Mouse (Mus musculus): ENCODE measurements around the gene Disc1.

Gene Disc1

DNA sequence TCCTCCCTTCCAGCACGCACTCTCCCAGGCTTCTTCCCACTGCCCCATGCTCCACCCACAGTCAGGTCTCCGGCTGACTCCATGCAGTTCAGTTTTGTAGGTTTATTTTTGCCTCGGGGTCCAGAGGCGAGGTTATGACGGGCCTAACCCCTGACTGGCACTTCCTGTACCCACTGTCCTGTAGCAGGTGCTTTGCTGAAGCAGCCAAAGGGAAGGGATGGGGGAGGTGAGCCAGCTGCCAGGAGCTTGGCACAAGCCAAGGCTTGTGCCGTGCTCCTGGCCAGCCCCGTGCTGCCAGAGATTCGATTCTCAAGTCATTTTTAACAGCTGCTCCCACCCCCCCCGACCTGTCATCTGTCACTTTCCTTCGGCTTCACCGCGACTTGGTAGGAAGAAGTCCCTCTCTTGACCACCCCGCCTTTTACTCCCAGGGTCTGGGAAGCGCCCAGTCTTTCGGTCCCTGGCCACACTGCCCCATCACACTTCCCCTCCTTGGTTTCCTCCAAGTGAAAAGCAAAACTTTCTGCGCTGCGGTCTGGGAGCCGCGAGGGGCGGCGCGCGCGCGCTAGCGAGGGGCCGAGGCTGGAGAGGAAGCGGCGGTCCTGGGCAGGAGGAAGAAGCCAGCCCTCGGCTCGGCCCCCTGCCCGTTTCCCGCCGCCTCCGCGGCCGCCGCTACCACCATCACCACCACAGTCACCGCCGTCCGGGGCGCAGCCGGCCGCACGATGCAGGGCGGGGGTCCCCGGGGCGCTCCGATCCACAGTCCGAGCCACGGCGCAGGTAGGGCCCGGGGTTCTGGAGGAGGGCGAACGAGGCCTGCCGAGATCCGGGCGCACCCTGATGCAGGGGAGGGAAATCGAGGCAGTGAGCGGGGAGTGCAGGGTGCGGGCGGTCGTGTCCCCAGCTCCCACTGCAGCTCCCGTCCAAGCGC, at the start of gene Disc1:
TSS of gene Disc1 (plus strand) at position 691 of the 931 bp plus-strand sequence.
- peak; percentile 28 to 38 for DNase-seq (ENCODE audit: low spot score in 2 of 2)

GRCm38 (mm10) chr8:125012695-125013627, 41.0 kb upstream of the Disc1 start, which contains the start of gene Tsnax:
Gene Tsnax (plus strand): TSS chr8:125012997.
- peak; percentile 92 to 93 for DNase-seq (ENCODE audit: low spot score in 2 of 2)

DNA sequence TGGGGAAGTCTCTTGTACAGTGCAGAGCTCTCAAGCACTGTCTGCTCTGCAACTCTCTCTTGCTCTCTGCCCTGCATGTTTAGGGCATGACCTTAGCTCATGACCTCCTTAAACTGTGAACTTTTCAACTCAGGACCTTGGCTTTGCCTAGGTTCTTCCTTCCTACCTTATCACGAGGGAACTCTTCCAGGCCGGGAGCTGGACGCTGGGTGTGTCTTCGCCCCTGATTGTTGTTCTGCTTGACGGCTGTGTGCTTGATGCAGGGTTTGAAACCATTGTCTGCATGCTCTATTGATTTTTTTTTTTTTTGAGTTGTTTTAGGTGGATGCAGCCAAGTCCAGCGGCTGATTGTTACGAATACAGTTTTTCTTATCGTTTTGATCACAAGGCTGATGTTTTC, 29.9 kb upstream of the Disc1 start:
- DNase-seq (ENCODE audit: low spot score in 2 of 2), result no peak

- DNase-seq (ENCODE audit: low spot score in 2 of 2), result no peak
Measured at GRCm38 (mm10) chr8:125027211-125027610, 26.8 kb upstream of the Disc1 start.

DNA sequence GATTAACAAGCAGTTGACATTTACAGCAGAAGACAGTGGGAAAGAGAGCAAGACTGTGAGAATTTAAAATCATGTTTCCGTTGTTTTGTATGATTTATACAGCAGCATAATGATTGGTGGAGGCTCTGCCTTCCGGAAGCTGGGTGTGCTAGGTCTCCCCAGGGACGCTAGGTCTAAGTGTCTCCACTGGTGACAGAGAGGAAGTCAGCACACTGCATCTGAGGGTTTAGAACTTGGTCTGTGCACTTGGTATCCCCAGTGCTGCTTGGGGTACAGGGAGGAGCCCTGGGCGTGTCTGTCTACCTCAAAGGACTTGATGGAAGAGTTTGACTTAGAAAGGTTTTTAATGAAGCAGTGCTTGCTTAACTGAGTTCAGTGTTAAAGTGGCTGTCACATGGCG, 25.2 kb upstream of the Disc1 start:
- no peak for DNase-seq (ENCODE audit: low spot score in 2 of 2)

- DNase-seq (ENCODE audit: low spot score in 2 of 2), result no peak
Measured at GRCm38 (mm10) chr8:125031276-125031675, 22.7 kb upstream of the Disc1 start.

- peak in 1 of 2 experiments; percentile 53 for DNase-seq (ENCODE audit: low spot score in 2 of 2)
Measured at GRCm38 (mm10) chr8:125034669-125035068, 19.3 kb upstream of the Disc1 start.

- DNase-seq (ENCODE audit: low spot score in 2 of 2), result no peak
Measured at GRCm38 (mm10) chr8:125037081-125037480, 16.9 kb upstream of the Disc1 start.

GRCm38 (mm10) chr8:125038731-125039130, 15.3 kb upstream of the Disc1 start:
- DNase-seq (ENCODE audit: low spot score in 2 of 2), result no peak

DNA sequence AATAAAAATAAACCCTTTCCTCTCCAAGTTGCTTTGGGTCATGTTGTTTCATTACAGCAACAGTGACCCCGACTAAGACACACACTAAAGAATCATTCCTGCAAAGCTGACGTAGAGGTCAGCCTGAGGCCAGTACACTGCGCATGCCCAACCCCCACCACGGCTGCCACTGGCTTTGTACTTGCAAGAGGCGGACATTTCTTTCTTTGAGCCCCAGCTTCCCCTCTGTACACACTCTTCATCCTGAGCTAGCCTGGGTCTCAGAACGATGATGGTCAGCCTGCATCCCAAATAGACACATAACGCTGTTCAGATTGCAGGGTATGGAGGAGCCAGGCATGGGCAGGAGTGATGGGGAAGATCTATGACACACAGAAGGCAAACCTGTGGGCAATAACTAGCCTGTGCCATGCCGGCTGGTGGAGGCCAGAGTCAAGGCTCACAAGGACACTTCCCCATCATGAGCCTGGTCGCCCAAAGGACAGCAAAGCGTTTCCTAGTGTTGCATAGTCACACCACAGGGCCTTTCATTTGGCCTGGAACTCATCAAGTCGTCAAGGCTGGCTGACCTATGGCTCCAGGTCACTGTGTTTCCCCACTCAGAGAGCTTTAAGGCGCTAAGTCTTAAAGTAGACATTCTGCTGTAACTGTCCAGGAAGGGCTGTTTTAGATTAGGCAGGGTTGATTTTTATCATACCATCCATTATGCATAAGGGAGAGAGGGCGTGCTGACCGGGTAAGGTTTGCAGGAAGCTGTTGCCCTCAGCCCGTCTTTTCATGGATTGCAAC, 13.2 kb upstream of the Disc1 start:
- DNase-seq (ENCODE audit: low spot score in 2 of 2), result no peak

- DNase-seq (ENCODE audit: low spot score in 2 of 2), result no peak
Measured at GRCm38 (mm10) chr8:125041496-125041895, 12.5 kb upstream of the Disc1 start.

- no peak for DNase-seq (ENCODE audit: low spot score in 2 of 2)
Measured at GRCm38 (mm10) chr8:125043394-125043793, 10.6 kb upstream of the Disc1 start.

- DNase-seq (ENCODE audit: low spot score in 2 of 2), result no peak
Measured at GRCm38 (mm10) chr8:125043935-125044334, 10.1 kb upstream of the Disc1 start.

- no peak for DNase-seq (ENCODE audit: low spot score in 2 of 2)
Measured at GRCm38 (mm10) chr8:125045760-125046159, 8.2 kb upstream of the Disc1 start.

DNA sequence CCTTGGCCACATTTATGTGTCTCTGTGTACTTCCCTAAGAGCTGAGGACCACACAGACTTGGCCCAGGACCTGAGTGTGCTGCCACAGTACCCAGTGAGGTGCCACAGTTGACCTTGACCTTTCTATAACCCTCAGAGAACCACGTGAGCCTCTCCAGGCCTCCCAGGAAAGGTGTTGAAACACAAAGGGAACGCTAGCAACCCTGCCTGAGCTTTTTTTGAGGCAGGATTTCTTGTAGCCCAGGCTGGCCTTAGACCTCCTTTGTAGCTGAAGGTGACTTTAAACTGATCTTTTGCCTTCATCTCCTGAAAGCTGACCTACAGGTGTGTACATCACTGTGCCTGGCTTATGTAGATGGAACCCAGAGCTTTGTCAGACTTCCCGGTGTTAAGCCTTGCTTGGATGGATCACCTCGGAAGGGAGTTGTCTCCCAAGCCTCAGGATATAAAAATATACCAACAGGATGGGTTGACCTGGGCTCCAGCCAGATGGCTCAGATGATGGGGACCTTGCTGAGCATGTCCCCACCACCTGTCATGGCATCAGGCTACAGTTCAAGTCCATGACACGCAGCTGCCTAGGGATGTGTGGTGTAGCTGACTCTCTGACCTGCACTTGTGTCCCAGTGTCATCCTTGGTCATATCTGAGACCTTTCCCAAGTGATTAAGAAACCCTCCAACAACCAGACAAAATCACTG, 4.8 kb upstream of the Disc1 start:
- DNase-seq (ENCODE audit: low spot score in 2 of 2), result no peak

- no peak for DNase-seq (ENCODE audit: low spot score in 2 of 2)
Measured at GRCm38 (mm10) chr8:125049826-125050225, 4.2 kb upstream of the Disc1 start.

DNA sequence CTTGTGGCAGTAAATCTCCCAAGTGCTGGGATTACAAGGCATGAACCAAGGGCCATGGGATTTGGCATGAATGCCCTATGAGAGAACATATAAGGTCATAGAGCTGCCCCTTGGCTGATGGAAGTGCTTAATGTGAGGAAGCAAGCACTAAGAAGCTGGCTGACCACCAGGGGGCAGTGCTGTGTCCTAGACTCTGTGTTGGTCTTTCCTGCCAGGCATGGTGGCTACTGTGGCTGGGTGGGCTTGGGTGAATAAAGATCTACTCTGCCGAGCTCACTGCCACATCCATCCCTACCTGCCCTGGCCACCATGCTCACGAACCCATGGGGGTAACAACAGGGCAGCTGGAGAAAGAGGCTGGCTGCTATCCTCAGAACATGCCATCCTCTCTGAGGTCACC, 2.0 kb upstream of the Disc1 start:
- DNase-seq (ENCODE audit: low spot score in 2 of 2), result peak in 1 of 2 experiments; percentile 63

DNA sequence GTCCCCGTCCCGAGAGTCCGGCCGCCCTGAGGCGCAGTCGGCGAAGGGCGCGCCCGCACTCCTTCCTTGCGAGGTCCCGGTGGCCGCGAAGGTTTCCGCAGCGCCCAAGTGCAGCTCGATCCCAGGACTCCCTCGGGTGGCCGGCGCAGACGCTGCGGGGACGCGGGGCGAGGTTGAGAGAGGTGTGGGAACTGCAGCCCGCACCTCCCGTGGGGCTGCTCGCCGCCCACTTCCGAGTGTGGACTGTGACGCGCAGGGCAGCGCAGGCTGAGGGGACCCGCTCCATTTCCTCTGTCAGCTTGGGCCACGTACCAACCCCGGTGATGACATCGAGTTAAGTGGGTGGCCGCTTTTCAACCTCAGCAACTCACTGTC, 428 bp downstream of the Disc1 start:
- DNase-seq (ENCODE audit: low spot score in 2 of 2), result peak; percentile 41 to 49

- DNase-seq (ENCODE audit: low spot score in 2 of 2), result no peak
Measured at GRCm38 (mm10) chr8:125060904-125061303, 6.9 kb downstream of the Disc1 start.

DNA sequence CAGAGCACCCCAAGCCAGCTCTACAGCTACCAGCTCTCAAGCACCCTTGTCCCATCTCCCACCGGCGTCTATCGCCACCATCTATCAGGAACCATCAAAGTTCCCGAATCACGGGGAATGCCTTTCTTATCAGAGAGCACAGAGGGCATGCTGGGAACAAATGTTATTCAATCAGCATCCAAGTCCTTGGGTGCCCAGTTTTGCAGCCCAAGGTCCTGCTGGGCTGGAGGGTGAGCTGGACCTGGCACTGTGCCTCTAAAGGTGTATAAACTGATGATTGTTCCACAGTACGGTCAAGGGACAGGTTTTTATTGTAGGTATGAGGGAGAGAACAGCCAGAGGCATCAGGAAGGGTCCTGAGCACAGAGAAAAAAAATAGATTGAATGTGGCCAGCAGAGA, 11.6 kb downstream of the Disc1 start:
- no peak for DNase-seq (ENCODE audit: low spot score in 2 of 2)
